Mouse (Mus musculus): ENCODE results near the gene St6galnac6. TPM values are rescaled to one million over a fixed set of nuclear protein-coding genes. Genes with fewer than 3 reads are reported as not detected.

St6galnac6 gene
- polyA plus RNA-seq, 1 experiment = 24.7 TPM

DNA sequence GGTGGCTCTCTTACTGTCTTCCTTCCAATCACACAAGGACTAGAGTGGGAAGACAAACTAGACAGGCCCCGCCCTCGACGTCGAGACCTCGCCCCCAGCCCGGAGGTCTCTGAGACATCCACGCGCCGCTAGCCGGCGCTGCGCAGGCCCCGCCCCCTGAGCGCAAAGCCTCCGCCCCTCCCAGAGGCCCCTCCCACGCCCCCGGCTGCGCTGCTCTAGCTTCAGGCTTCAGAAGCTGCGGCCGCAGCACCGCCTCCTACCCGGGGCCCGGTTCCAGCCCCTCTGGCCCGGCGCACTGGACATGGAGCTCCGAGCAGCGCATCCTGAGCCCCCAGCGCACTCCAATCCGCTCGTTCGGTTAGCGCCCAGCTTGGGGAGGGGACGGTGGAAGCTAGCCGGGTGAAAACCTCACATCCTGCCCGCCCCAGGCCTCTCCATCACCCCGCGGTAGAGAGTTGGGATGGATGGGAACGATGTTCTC is 12.6 kb upstream of the St6galnac6 start, which contains the start of gene St6galnac4:
Gene St6galnac4, plus strand, starts transcription at position 225 of the 481 bp plus-strand sequence.
- Histone ChIP-seq H3K27ac (ENCODE audit: control insufficient read depth, insufficient read depth, low read depth, low read length) (no peak within 1 kb of the TSS), H3K27me3 (ENCODE audit: control insufficient read depth, insufficient read depth, low read length) (no peaks in the 10 kb centered on the region), H3K4me1 (ENCODE audit: control insufficient read depth, insufficient read depth, low read length) (peaks cover 6% of the 10 kb centered on the region), H3K4me3 (ENCODE audit: control insufficient read depth, low read depth, low read length) (peak within 1 kb of the TSS; percentile 69), H3K36me3 (ENCODE audit: control insufficient read depth, insufficient read depth, low read length) (no peaks in the 10 kb centered on the region)
- TF ChIP-seq CTCF (IDR thresholded peaks at IDR 0.05; ENCODE audit: control insufficient read depth, insufficient read depth, insufficient replicate concordance, low read depth, low read length) (no peak), POLR2A (IDR thresholded peaks at IDR 0.05; ENCODE audit: control insufficient read depth, low read depth, low read length) (0 out of 2 replicates have a peak, but pooled peaks have one; percentile 27)

DNA sequence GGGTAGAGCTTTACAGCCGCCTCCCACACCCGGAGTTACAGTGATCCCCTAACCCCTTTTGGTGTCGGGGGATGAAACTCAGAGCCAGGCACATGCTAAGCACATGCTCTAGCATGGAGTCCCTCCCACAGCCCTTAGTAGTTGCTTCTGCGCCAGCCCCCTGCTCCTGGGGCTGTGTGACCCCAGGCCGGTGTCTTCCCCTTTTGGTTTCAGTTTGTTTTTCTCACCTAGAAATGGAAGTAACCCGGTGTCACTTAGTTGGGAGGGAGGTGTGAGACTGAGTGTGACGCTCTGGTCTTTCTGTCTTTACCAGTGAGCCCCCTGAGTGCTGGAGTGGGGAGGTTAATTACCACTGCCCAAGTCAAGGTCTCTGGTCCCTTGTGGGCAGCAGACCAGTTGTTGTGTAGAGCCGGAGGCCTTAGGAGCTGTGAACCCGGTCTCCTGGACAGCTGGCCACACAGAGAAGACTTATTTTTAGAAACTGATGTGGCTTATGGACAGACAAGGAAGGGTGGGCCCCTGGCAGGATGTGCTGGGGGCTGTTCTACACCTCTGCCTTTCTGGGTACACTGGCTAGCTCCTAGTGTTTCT is 11.7 kb upstream of the St6galnac6 start:
- no peak overlapping the region for H3K27ac ChIP-seq (ENCODE audit: control insufficient read depth, insufficient read depth, low read depth, low read length)
- no peak for TF ChIP-seq CTCF (IDR thresholded peaks at IDR 0.05; ENCODE audit: control insufficient read depth, insufficient read depth, insufficient replicate concordance, low read depth, low read length)
- TF ChIP-seq POLR2A (IDR thresholded peaks at IDR 0.05; ENCODE audit: control insufficient read depth, low read depth, low read length) = no peak
- no peak overlapping the region; the same call in 1 of the 2 replicates for H3K4me3 ChIP-seq (ENCODE audit: control insufficient read depth, low read depth, low read length)
- no peaks in the 10 kb centered on the region for H3K36me3 ChIP-seq (ENCODE audit: control insufficient read depth, insufficient read depth, low read length)
- H3K4me1 ChIP-seq (ENCODE audit: control insufficient read depth, insufficient read depth, low read length) = peaks cover 6% of the 10 kb centered on the region
- H3K27me3 ChIP-seq (ENCODE audit: control insufficient read depth, insufficient read depth, low read length) = no peaks in the 10 kb centered on the region

DNA sequence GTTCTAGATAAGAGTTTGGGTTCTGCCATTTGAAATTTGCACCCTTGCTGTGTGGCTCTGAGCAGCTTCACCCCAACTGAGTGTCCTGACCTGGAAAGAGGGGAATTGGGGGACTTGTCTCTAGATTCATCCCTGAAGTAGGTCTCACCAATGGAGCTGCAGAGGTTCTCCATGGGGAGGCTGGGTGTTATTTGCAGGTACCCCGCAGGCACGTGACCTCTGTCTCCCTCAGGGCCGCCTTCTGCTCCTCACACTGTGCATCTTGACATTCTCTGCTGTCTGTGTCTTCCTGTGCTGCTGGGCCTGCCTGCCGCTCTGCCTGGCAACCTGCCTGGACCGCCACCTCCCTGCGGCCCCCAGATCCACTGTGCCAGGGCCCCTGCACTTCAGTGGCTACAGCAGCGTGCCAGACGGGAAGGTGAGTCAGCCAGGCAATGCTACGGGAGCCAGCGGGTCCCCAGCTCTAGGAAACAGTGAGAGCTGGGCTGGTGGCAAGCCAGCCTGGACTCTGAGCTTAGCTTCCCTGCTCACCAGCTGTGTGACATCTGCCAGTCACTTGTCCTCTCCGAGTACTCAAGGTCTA is 10.2 kb upstream of the St6galnac6 start:
- Histone ChIP-seq H3K4me1 (ENCODE audit: control insufficient read depth, insufficient read depth, low read length) (peaks cover 3% of the 10 kb centered on the region), H3K36me3 (ENCODE audit: control insufficient read depth, insufficient read depth, low read length) (no peaks in the 10 kb centered on the region), H3K4me3 (ENCODE audit: control insufficient read depth, low read depth, low read length) (no peak overlapping the region), H3K27me3 (ENCODE audit: control insufficient read depth, insufficient read depth, low read length) (no peaks in the 10 kb centered on the region), H3K27ac (ENCODE audit: control insufficient read depth, insufficient read depth, low read depth, low read length) (no peak overlapping the region)
- TF ChIP-seq CTCF (IDR thresholded peaks at IDR 0.05; ENCODE audit: control insufficient read depth, insufficient read depth, insufficient replicate concordance, low read depth, low read length) (no peak), POLR2A (IDR thresholded peaks at IDR 0.05; ENCODE audit: control insufficient read depth, low read depth, low read length) (no peak)

GRCm38 (mm10) chr2:32590224-32590623 is 9.3 kb upstream of the St6galnac6 start:
- Histone ChIP-seq H3K4me1 (ENCODE audit: control insufficient read depth, insufficient read depth, low read length) (peaks cover 3% of the 10 kb centered on the region), H3K27me3 (ENCODE audit: control insufficient read depth, insufficient read depth, low read length) (no peaks in the 10 kb centered on the region), H3K36me3 (ENCODE audit: control insufficient read depth, insufficient read depth, low read length) (no peaks in the 10 kb centered on the region), H3K4me3 (ENCODE audit: control insufficient read depth, low read depth, low read length) (no peak overlapping the region), H3K27ac (ENCODE audit: control insufficient read depth, insufficient read depth, low read depth, low read length) (no peak overlapping the region)
- TF ChIP-seq CTCF (IDR thresholded peaks at IDR 0.05; ENCODE audit: control insufficient read depth, insufficient read depth, insufficient replicate concordance, low read depth, low read length) = no peak
- TF ChIP-seq POLR2A (IDR thresholded peaks at IDR 0.05; ENCODE audit: control insufficient read depth, low read depth, low read length) = no peak

DNA sequence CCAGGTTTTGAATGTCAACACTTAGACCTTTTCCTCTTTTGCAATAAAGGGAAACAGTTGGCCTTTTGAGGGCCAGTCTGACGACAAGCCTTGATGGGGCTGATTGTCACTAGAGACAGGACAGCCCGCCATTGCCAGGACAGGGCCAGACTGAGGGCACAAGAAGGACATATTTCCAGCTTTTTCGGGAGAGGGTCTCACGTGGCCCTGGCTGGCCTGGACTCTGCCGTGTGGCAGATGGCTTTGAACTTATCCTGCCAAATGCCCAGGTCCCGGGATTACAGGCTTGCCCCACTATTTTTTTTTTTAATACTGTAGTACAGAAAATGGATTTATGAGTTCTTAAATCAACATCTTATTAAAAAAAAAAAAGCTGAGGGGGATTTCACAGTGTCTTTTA is 8.3 kb upstream of the St6galnac6 start:
- no peak overlapping the region for H3K4me3 ChIP-seq (ENCODE audit: control insufficient read depth, low read depth, low read length)
- TF ChIP-seq POLR2A (IDR thresholded peaks at IDR 0.05; ENCODE audit: control insufficient read depth, low read depth, low read length) (no peak), CTCF (IDR thresholded peaks at IDR 0.05; ENCODE audit: control insufficient read depth, insufficient read depth, insufficient replicate concordance, low read depth, low read length) (no peak)

DNA sequence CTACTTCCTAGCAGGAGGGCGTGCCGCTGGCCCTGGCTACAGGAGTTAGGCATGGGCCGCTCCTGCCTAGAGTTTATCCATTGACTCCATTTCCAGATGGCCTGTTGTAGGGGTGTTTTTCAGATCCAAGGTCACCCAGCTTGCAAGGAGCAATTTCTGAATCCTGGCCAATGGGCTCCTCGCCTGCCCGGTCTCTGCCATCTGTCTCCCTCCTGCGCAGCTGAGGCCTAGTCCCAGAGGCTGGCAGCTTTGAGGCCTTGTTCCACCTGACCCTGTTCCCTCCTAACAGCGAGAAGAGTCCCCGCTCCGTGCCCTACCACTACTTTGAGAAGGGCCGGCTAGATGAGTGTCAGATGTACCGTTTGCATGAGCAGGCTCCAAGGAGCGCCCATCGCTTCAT is 2.8 kb upstream of the St6galnac6 start:
- no peaks in the 10 kb centered on the region for H3K36me3 ChIP-seq (ENCODE audit: control insufficient read depth, insufficient read depth, low read length)
- TF ChIP-seq CTCF (IDR thresholded peaks at IDR 0.05; ENCODE audit: control insufficient read depth, insufficient read depth, insufficient replicate concordance, low read depth, low read length) (no peak), POLR2A (IDR thresholded peaks at IDR 0.05; ENCODE audit: control insufficient read depth, low read depth, low read length) (no peak)

More for the DNA sequence above, 8.3 kb upstream of the St6galnac6 start:
- Histone ChIP-seq H3K36me3 (ENCODE audit: control insufficient read depth, insufficient read depth, low read length) (no peaks in the 10 kb centered on the region), H3K4me1 (ENCODE audit: control insufficient read depth, insufficient read depth, low read length) (peaks cover 3% of the 10 kb centered on the region; the same call in 1 of the 2 replicates), H3K27ac (ENCODE audit: control insufficient read depth, insufficient read depth, low read depth, low read length) (no peak overlapping the region), H3K27me3 (ENCODE audit: control insufficient read depth, insufficient read depth, low read length) (no peaks in the 10 kb centered on the region)

DNA sequence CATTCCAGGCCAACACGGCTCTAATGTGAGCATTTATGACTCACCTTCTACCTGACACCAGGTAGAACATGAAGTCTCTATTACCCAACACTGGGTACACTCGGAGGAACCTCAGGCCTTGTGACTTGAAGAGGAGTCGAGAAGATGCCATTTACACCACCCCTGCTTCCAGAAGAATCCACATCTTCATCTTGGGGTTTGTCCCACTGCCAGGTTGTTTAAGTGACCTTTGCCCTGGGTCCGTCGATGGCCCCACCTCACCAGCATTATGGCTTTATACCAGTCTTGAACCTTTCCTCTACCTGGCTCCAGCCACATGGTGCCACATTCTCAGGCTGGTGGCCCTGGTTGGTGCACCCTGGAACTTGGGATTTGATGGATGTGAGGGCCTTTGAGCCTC is 2.3 kb upstream of the St6galnac6 start:
- no peak overlapping the region for H3K4me3 ChIP-seq (ENCODE audit: control insufficient read depth, low read depth, low read length)
- H3K36me3 ChIP-seq (ENCODE audit: control insufficient read depth, insufficient read depth, low read length) = no peaks in the 10 kb centered on the region
- no peaks in the 10 kb centered on the region for H3K27me3 ChIP-seq (ENCODE audit: control insufficient read depth, insufficient read depth, low read length)
- H3K4me1 ChIP-seq (ENCODE audit: control insufficient read depth, insufficient read depth, low read length) = no peaks in the 10 kb centered on the region
- TF ChIP-seq POLR2A (IDR thresholded peaks at IDR 0.05; ENCODE audit: control insufficient read depth, low read depth, low read length) (no peak), CTCF (IDR thresholded peaks at IDR 0.05; ENCODE audit: control insufficient read depth, insufficient read depth, insufficient replicate concordance, low read depth, low read length) (no peak)
- no peak overlapping the region for H3K27ac ChIP-seq (ENCODE audit: control insufficient read depth, insufficient read depth, low read depth, low read length)

More for the DNA sequence above, 2.8 kb upstream of the St6galnac6 start:
- H3K4me3 ChIP-seq (ENCODE audit: control insufficient read depth, low read depth, low read length) = no peak overlapping the region
- H3K4me1 ChIP-seq (ENCODE audit: control insufficient read depth, insufficient read depth, low read length) = no peaks in the 10 kb centered on the region
- H3K27ac ChIP-seq (ENCODE audit: control insufficient read depth, insufficient read depth, low read depth, low read length) = no peak overlapping the region
- H3K27me3 ChIP-seq (ENCODE audit: control insufficient read depth, insufficient read depth, low read length) = no peaks in the 10 kb centered on the region

All from testis, adult 2 months (tissue).